Mouse (Mus musculus): ENCODE data around the gene Rars. TPM values are rescaled to one million over a fixed set of nuclear protein-coding genes. Genes with fewer than 3 reads are reported as not detected.
"Not testable (repeated sequence)": the region's sequence is repeated elsewhere in the genome, so short reads cannot be mapped to it uniquely, and the experiment has no call there.

Rars gene
- polyA plus RNA-seq, 1 experiment from 2014 or later: 82.4 TPM

DNA sequence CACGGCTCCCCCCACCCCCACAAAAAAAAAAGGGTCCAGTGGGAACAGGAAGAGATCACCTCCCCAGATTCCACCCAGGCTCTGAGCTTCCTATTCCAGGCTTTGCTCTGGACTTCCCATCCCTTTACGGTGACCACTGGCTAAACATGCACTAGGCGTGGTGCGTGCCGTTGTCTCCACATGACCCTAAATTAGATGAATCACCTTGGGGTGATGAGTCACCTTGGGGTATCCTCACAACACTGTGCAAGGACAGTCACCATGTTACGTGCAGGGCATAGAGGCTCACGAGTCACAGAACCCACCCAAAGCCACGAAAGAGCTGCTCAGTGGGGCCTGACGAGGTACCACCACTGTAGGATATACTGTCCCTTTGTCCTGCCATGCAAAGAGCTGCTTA, 10.0 kb upstream of the Rars start:
- WGBS (ENCODE audit: insufficient replicate concordance): 87% methylated on average over 9 of the region's 9 CpGs
- no peak overlapping the region for H3K4me3 ChIP-seq (ENCODE audit: low read depth, low read length)
- H3K27ac ChIP-seq (ENCODE audit: low read depth, low read length): no peak overlapping the region
- H3K4me1 ChIP-seq (ENCODE audit: control insufficient read depth, insufficient read depth, low read length): no peaks in the 10 kb centered on the region
- H3K9me3 ChIP-seq (replicated peaks; ENCODE audit: control insufficient read depth, low read length): no peaks in the 10 kb centered on the region
- H3K9ac ChIP-seq (ENCODE audit: low read depth, low read length): no peak overlapping the region
- no peaks in the 10 kb centered on the region for H3K36me3 ChIP-seq (ENCODE audit: control insufficient read depth, insufficient read depth, low read length)
- H3K4me2 ChIP-seq: no peak overlapping the region
- no peak for ATAC-seq (replicated peaks; ENCODE audit: insufficient number of reproducible peaks, low FRiP score, low TSS enrichment)
- no peaks in the 10 kb centered on the region for H3K27me3 ChIP-seq (ENCODE audit: control insufficient read depth, insufficient read depth, low read length)

DNA sequence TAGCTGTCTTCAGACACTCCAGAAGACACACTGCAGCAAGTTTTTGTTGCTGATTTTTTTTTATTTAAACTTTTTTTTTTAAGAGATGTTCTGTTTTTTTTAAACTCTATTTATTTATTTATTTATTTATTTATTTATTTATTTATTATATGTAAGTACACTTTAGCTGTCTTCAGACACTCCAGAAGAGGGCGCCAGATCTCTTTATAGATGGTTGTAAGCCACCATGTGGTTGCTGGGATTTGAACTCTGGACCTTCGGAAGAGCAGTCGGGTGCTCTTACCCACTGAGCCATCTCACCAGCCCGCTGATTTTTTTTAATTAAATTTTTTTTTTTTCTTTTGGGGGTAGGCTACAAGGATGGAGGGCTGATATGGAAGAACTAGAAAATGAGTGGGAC, 8.3 kb upstream of the Rars start:
- H3K4me1 ChIP-seq (ENCODE audit: control insufficient read depth, insufficient read depth, low read length); H3K36me3 ChIP-seq (ENCODE audit: control insufficient read depth, insufficient read depth, low read length); H3K27ac ChIP-seq (ENCODE audit: low read depth, low read length); H3K27me3 ChIP-seq (ENCODE audit: control insufficient read depth, insufficient read depth, low read length); H3K4me3 ChIP-seq (ENCODE audit: low read depth, low read length); H3K9ac ChIP-seq (ENCODE audit: low read depth, low read length); H3K9me3 ChIP-seq (replicated peaks; ENCODE audit: control insufficient read depth, low read length); H3K4me2 ChIP-seq; ATAC-seq (replicated peaks; ENCODE audit: insufficient number of reproducible peaks, low FRiP score, low TSS enrichment): not testable (repeated sequence)
- 72% methylated on average over 4 of the region's 4 CpGs for WGBS (ENCODE audit: insufficient replicate concordance)

DNA sequence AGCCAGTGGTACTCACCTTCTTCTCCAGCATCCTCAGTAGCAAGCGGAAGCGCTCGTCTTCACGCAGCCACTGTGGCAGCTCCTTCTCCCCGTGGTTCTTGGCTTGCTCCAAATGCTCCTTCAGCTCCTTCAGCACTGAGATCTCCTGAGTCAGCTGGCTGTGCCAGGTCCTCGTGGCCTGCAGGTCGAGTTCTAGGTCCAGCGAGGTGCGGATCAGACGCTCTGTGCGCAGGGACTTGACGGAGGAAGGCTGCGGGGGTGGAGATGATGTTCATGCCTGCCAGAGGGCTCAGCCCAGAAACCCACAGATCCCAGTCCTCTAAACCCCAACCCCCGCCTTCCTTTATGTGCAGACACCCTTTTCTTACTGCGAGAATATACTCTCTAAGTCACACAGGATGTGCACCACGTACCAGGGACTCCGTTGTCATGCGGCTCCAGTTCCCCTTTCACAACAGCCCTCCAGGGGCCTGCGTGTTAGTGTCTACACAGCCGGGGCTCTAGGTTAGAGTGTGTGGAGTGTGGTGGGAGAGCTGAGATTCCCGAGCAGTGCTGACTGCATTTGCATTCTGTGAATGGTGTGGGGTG, 7.5 kb upstream of the Rars start:
- peaks cover 4% of the 10 kb centered on the region; the same call in 1 of the 2 replicates for H3K4me1 ChIP-seq (ENCODE audit: control insufficient read depth, insufficient read depth, low read length)
- no peak for ATAC-seq (replicated peaks; ENCODE audit: insufficient number of reproducible peaks, low FRiP score, low TSS enrichment)
- H3K27me3 ChIP-seq (ENCODE audit: control insufficient read depth, insufficient read depth, low read length): no peaks in the 10 kb centered on the region
- H3K9me3 ChIP-seq (replicated peaks; ENCODE audit: control insufficient read depth, low read length): no peaks in the 10 kb centered on the region
- H3K4me3 ChIP-seq (ENCODE audit: low read depth, low read length): no peak overlapping the region
- H3K27ac ChIP-seq (ENCODE audit: low read depth, low read length): no peak overlapping the region
- 87% methylated on average over 21 of the region's 21 CpGs for WGBS (ENCODE audit: insufficient replicate concordance)
- H3K4me2 ChIP-seq: no peak overlapping the region
- no peaks in the 10 kb centered on the region for H3K36me3 ChIP-seq (ENCODE audit: control insufficient read depth, insufficient read depth, low read length)
- H3K9ac ChIP-seq (ENCODE audit: low read depth, low read length): no peak overlapping the region

DNA sequence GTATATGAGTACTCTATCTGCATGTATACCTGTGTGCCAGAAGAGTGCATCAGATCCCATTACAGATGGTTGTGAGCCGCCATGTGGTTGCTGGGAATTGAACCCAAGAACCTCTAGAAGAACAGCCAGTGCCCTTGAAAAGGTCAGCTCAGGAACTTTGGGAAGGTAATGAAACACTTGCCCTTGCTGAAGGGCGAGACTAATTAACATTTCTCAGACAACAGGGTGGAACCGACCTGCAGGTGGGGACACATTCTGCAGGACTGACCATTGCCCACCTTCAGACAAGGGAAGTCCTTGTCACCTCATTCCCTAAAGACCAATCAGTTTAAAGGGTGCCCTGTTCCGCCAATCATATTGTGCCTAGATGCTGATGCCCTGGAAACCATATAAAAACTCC, 6.5 kb upstream of the Rars start:
- ATAC-seq (replicated peaks; ENCODE audit: insufficient number of reproducible peaks, low FRiP score, low TSS enrichment); H3K4me3 ChIP-seq (ENCODE audit: low read depth, low read length); H3K27ac ChIP-seq (ENCODE audit: low read depth, low read length); H3K9ac ChIP-seq (ENCODE audit: low read depth, low read length); H3K9me3 ChIP-seq (replicated peaks; ENCODE audit: control insufficient read depth, low read length); H3K4me2 ChIP-seq; H3K36me3 ChIP-seq (ENCODE audit: control insufficient read depth, insufficient read depth, low read length); H3K27me3 ChIP-seq (ENCODE audit: control insufficient read depth, insufficient read depth, low read length); H3K4me1 ChIP-seq (ENCODE audit: control insufficient read depth, insufficient read depth, low read length): not testable (repeated sequence)
- 85% methylated on average over 4 of the region's 4 CpGs for WGBS (ENCODE audit: insufficient replicate concordance)

DNA sequence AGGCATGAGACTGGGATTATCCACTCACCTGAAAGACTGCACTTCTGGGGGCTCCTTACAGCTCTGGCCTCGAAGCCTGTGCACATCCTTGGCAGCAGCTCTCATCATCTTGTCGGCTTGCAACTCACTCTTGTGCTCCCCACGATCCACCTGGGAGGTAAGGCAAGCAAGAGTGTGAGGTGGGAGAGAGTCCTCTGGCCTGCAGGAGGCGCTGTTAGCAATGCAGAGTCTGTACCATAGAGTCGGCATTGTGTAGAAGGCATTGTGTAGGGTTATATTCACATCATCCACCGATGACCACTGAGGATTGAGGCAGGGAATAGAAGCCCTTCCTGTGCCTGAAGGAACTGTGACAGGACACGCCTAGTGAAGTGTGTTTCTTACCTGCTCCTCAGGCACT, 6.0 kb upstream of the Rars start:
- WGBS (ENCODE audit: insufficient replicate concordance): 76% methylated on average over 7 of the region's 7 CpGs
- Histone ChIP-seq H3K9me3 (replicated peaks; ENCODE audit: control insufficient read depth, low read length) (no peaks in the 10 kb centered on the region), H3K4me1 (ENCODE audit: control insufficient read depth, insufficient read depth, low read length) (peaks cover 4% of the 10 kb centered on the region; the same call in 1 of the 2 replicates), H3K9ac (ENCODE audit: low read depth, low read length) (no peak overlapping the region), H3K27me3 (ENCODE audit: control insufficient read depth, insufficient read depth, low read length) (no peaks in the 10 kb centered on the region), H3K4me2 (no peak overlapping the region), H3K27ac (ENCODE audit: low read depth, low read length) (no peak overlapping the region), H3K36me3 (ENCODE audit: control insufficient read depth, insufficient read depth, low read length) (no peaks in the 10 kb centered on the region), H3K4me3 (ENCODE audit: low read depth, low read length) (no peak overlapping the region)
- ATAC-seq (replicated peaks; ENCODE audit: insufficient number of reproducible peaks, low FRiP score, low TSS enrichment): no peak

DNA sequence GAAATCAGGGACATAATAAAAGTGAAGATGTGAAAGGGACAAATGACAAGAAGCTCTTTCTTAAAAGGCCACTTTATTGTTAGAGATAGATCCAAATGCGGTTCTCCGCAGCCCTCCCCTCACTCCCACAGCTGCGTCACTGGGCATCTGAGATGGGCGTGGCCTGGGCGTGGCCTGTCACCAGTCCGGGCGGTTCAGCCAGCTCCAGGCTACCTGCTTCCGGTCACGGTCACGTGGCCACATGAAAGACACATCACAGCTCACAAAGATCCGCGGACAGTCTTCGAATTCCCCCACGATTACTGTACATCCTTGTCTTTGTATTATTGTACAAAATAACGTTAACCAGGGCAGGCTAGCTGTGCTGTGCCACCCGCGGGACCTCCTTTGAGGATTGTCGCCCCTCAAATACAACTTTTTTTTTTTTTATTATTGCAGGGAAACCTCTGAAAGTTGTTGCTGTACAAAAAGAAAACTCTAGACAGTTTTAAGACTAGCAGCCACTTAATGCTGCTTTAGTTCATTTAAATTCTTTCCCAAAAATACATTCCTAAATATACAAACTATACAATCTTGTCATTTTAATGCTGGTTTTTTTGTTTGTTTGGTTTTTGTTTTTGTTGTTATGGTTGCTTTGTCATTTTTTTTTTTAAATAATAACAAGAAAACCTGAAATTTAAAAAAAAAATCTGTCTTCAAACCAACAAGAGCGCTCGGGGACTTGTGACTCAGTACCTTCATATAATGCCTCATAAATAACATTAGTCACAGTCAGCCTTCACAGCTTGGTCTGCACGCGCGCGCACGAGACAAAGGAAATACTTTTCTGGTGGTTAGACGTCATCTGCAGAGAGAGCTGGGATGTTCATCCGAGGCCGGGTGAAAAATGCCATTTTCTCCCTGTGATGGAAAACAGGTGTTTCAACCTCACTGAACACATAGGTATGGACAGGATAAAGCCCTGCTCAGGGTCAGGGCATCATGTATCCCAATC, 4.3 kb upstream of the Rars start:
- Histone ChIP-seq H3K4me2 (peak overlapping the region; percentile 66), H3K27me3 (ENCODE audit: control insufficient read depth, insufficient read depth, low read length) (no peaks in the 10 kb centered on the region), H3K36me3 (ENCODE audit: control insufficient read depth, insufficient read depth, low read length) (no peaks in the 10 kb centered on the region), H3K27ac (ENCODE audit: low read depth, low read length) (no peak overlapping the region), H3K4me3 (ENCODE audit: low read depth, low read length) (peak overlapping the region; percentile 32), H3K9ac (ENCODE audit: low read depth, low read length) (peak overlapping the region; percentile 62; the same call in 1 of the 2 replicates), H3K4me1 (ENCODE audit: control insufficient read depth, insufficient read depth, low read length) (peaks cover 5% of the 10 kb centered on the region), H3K9me3 (replicated peaks; ENCODE audit: control insufficient read depth, low read length) (no peaks in the 10 kb centered on the region)
- peak; percentile 88 for ATAC-seq (replicated peaks; ENCODE audit: insufficient number of reproducible peaks, low FRiP score, low TSS enrichment)
- WGBS (ENCODE audit: insufficient replicate concordance): 31% methylated on average over 28 of the region's 28 CpGs

DNA sequence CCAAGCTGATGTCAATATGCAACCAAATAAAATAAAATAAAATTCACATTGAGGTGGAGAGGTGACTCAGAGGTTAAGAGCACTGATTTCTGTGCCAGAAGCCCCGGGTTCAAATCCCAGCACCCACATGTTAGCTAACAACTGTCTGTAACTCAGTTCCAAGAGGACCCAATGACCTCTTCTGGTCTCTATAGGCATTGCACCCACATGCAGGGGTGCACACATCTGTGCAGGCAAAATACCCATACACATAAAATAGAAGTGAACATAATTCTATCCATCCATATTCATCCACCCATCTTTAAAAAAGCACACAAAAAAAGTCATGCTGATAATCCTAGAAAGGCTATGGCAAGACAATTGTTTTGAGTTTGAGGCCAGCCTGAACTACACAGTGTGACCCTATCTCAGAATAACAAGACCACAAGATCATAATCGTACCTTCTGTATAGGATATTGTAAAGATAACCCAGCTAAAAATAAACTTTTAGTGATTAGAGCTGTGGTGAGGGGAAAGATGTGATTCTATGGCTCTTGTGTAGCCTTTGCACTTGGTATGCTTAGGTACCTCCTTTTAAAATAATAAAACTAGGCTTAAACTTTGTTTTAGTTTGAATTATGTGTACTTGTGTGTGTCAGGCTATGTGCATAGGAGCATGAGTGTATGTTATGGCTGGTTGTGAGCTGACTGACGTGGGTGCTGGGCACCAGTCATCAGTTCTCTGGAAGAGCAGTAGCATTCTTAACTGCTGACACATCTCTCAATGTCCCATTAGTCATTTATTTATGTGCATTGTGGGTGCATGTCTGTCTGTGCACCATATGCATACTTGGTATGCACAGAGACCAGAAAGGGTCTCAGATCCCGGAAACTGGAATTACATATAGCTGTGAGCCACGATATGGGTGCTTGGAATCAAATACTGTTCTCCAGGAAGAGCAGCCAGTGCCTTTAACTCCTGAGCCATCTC, 3.1 kb upstream of the Rars start:
- ATAC-seq (replicated peaks; ENCODE audit: insufficient number of reproducible peaks, low FRiP score, low TSS enrichment): no peak
- no peaks in the 10 kb centered on the region for H3K36me3 ChIP-seq (ENCODE audit: control insufficient read depth, insufficient read depth, low read length)
- H3K27me3 ChIP-seq (ENCODE audit: control insufficient read depth, insufficient read depth, low read length): no peaks in the 10 kb centered on the region
- peaks cover 11% of the 10 kb centered on the region for H3K4me1 ChIP-seq (ENCODE audit: control insufficient read depth, insufficient read depth, low read length)
- no peaks in the 10 kb centered on the region for H3K9me3 ChIP-seq (replicated peaks; ENCODE audit: control insufficient read depth, low read length)
- no peak overlapping the region; the same call in 1 of the 2 replicates for H3K4me3 ChIP-seq (ENCODE audit: low read depth, low read length)
- H3K27ac ChIP-seq (ENCODE audit: low read depth, low read length): no peak overlapping the region; the same call in 1 of the 2 replicates
- peak overlapping the region; percentile 43; the same call in 1 of the 2 replicates for H3K9ac ChIP-seq (ENCODE audit: low read depth, low read length)
- H3K4me2 ChIP-seq: peak overlapping the region; percentile 66
- 67% methylated on average over 5 of the region's 5 CpGs for WGBS (ENCODE audit: insufficient replicate concordance)

DNA sequence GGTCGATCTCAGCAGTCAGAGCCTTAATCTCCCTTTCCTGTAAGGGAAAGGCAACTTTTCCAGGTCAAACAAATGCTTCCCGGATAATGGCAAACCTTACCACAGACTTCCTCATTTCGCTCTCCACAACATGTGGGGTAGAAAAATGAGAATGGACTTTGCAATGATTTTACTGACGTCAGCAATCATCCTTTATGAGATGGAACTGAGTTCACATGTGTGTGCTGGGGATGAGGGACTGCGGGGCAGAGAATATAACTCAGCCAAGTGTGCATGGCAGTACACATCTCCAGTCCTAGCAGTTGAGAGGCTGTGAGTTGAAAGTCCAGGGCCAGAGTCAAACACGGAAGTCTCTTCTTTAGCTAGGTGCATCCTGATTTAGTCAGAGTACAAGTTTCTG, 1.0 kb downstream of the Rars start:
- no peaks in the 10 kb centered on the region for H3K9me3 ChIP-seq (replicated peaks; ENCODE audit: control insufficient read depth, low read length)
- H3K9ac ChIP-seq (ENCODE audit: low read depth, low read length): peak overlapping the region; percentile 94; the same call in 1 of the 2 replicates
- no peak overlapping the region for H3K27ac ChIP-seq (ENCODE audit: low read depth, low read length)
- peak overlapping the region; percentile 99 for H3K4me3 ChIP-seq (ENCODE audit: low read depth, low read length)
- no peaks in the 10 kb centered on the region for H3K27me3 ChIP-seq (ENCODE audit: control insufficient read depth, insufficient read depth, low read length)
- 78% methylated on average over 6 of the region's 6 CpGs for WGBS (ENCODE audit: insufficient replicate concordance)
- H3K4me1 ChIP-seq (ENCODE audit: control insufficient read depth, insufficient read depth, low read length): peaks cover 11% of the 10 kb centered on the region
- H3K36me3 ChIP-seq (ENCODE audit: control insufficient read depth, insufficient read depth, low read length): peaks cover 16% of the 10 kb centered on the region
- peak overlapping the region; percentile 78 for H3K4me2 ChIP-seq
- no peak for ATAC-seq (replicated peaks; ENCODE audit: insufficient number of reproducible peaks, low FRiP score, low TSS enrichment)

Data from heart, embryonic 11.5 days (tissue).